Mouse (Mus musculus): ENCODE measurements around the gene Dock2.

Dock2 gene

GRCm38 (mm10) chr11:34528006-34528405 lies 255.7 kb downstream of the Dock2 start:
- no peak for DNase-seq (ENCODE audit: low spot score in 2 of 2)

GRCm38 (mm10) chr11:34527238-34527637 lies 256.5 kb downstream of the Dock2 start:
- DNase-seq (ENCODE audit: low spot score in 2 of 2) = no peak

- no peak for DNase-seq (ENCODE audit: low spot score in 2 of 2)
These were observed 258.4 kb downstream of the Dock2 start for GRCm38 (mm10) chr11:34525096-34525891.

GRCm38 (mm10) chr11:34524586-34524985 lies 259.1 kb downstream of the Dock2 start:
- no peak for DNase-seq (ENCODE audit: low spot score in 2 of 2)

- DNase-seq (ENCODE audit: low spot score in 2 of 2) = no peak
These were observed 265.1 kb downstream of the Dock2 start for GRCm38 (mm10) chr11:34518566-34518965.

GRCm38 (mm10) chr11:34516971-34517370 lies 266.7 kb downstream of the Dock2 start:
- DNase-seq (ENCODE audit: low spot score in 2 of 2) = no peak

GRCm38 (mm10) chr11:34515301-34515700 lies 268.4 kb downstream of the Dock2 start:
- DNase-seq (ENCODE audit: low spot score in 2 of 2) = no peak

- no peak for DNase-seq (ENCODE audit: low spot score in 2 of 2)
These were observed 277.3 kb downstream of the Dock2 start for GRCm38 (mm10) chr11:34506390-34506789.

GRCm38 (mm10) chr11:34499663-34500062 lies 284.0 kb downstream of the Dock2 start:
- no peak for DNase-seq (ENCODE audit: low spot score in 2 of 2)

- DNase-seq (ENCODE audit: low spot score in 2 of 2) = no peak
These were observed 289.0 kb downstream of the Dock2 start for GRCm38 (mm10) chr11:34494682-34495081.

- no peak for DNase-seq (ENCODE audit: low spot score in 2 of 2)
These were observed 290.7 kb downstream of the Dock2 start for GRCm38 (mm10) chr11:34492986-34493385.

GRCm38 (mm10) chr11:34492223-34492622 lies 291.5 kb downstream of the Dock2 start:
- DNase-seq (ENCODE audit: low spot score in 2 of 2) = no peak

- DNase-seq (ENCODE audit: low spot score in 2 of 2) = no peak
These were observed 294.1 kb downstream of the Dock2 start for GRCm38 (mm10) chr11:34489548-34489947.

GRCm38 (mm10) chr11:34479301-34479700 lies 304.4 kb downstream of the Dock2 start:
- DNase-seq (ENCODE audit: low spot score in 2 of 2) = no peak

GRCm38 (mm10) chr11:34469792-34470191 lies 313.9 kb downstream of the Dock2 start:
- DNase-seq (ENCODE audit: low spot score in 2 of 2) = no peak

- DNase-seq (ENCODE audit: low spot score in 2 of 2) = no peak
These were observed 315.1 kb downstream of the Dock2 start for GRCm38 (mm10) chr11:34468571-34468970.

GRCm38 (mm10) chr11:34467056-34467455 lies 316.6 kb downstream of the Dock2 start:
- no peak for DNase-seq (ENCODE audit: low spot score in 2 of 2)

- DNase-seq (ENCODE audit: low spot score in 2 of 2) = no peak
These were observed 333.7 kb downstream of the Dock2 start for GRCm38 (mm10) chr11:34449944-34450343.

- DNase-seq (ENCODE audit: low spot score in 2 of 2) = no peak
These were observed 335.8 kb downstream of the Dock2 start for GRCm38 (mm10) chr11:34447891-34448290.

GRCm38 (mm10) chr11:34438429-34438828 lies 345.3 kb downstream of the Dock2 start:
- DNase-seq (ENCODE audit: low spot score in 2 of 2) = no peak

- DNase-seq (ENCODE audit: low spot score in 2 of 2) = no peak
These were observed 346.2 kb downstream of the Dock2 start for GRCm38 (mm10) chr11:34437446-34437845.

- no peak for DNase-seq (ENCODE audit: low spot score in 2 of 2)
These were observed 351.7 kb downstream of the Dock2 start for GRCm38 (mm10) chr11:34431978-34432377.

GRCm38 (mm10) chr11:34431371-34431770 lies 352.3 kb downstream of the Dock2 start:
- DNase-seq (ENCODE audit: low spot score in 2 of 2) = no peak

- DNase-seq (ENCODE audit: low spot score in 2 of 2) = no peak
These were observed 352.8 kb downstream of the Dock2 start for GRCm38 (mm10) chr11:34430940-34431339.

Measured in frontal cortex, postnatal 10 days (tissue).